Mouse (Mus musculus) midbrain, embryonic 14.5 days (tissue): ENCODE data around the gene Pde4c. TPM values are rescaled to one million over a fixed set of nuclear protein-coding genes. Genes with fewer than 3 reads are reported as not detected.

ENCODE experiments used
- ATAC-seq: fragments of 200-750 bp; cut with Nextera tagmentation; 2 replicates; pipeline ENCODE4 v1.8.0; 2017; ENCODE audit warnings: moderate number of reproducible peaks, moderate library complexity; ENCODE audit not compliant: low FRiP score, low TSS enrichment
- DNase-seq: peaks from one replicate; pipeline ENCODE4 v3.0.0-alpha.2; 2015
- H3K27ac ChIP-seq: fragments of 300-500 bp; sonication (generic); replicated peaks from 2 replicates; pipeline ENCODE4 v1.5.1; 2014; ENCODE audit warnings: mild to moderate bottlenecking, low read depth, low read length, moderate library complexity
- H3K27me3 ChIP-seq: fragments of 300-500 bp; sonication (generic); 2 replicates; pipeline ENCODE4 v1.6.1; 2014; ENCODE audit warnings: low read length, control low read depth, mixed read lengths; ENCODE audit not compliant: control insufficient read depth, insufficient read depth
- H3K36me3 ChIP-seq: fragments of 300-500 bp; sonication (generic); 2 replicates; pipeline ENCODE4 v1.6.1; 2014; ENCODE audit warnings: low read length, control low read depth; ENCODE audit not compliant: control insufficient read depth, insufficient read depth
- H3K4me1 ChIP-seq: fragments of 300-500 bp; sonication (generic); 2 replicates; pipeline ENCODE4 v1.6.1; 2014; ENCODE audit warnings: mild to moderate bottlenecking, antibody characterized with exemption, low read length, control low read depth; ENCODE audit not compliant: control insufficient read depth, insufficient read depth
- H3K4me2 ChIP-seq: fragments of 300-500 bp; sonication (generic); 2 replicates; pipeline ENCODE4 v1.6.1; 2014; ENCODE audit warnings: mild to moderate bottlenecking, low read length, moderate library complexity
- H3K4me3 ChIP-seq: fragments of 300-500 bp; sonication (generic); replicated peaks from 2 replicates; pipeline ENCODE4 v1.5.1; 2014; ENCODE audit warnings: low read depth, low read length
- H3K9ac ChIP-seq: fragments of 300-500 bp; sonication (generic); replicated peaks from 2 replicates; pipeline ENCODE4 v1.6.1; 2014; ENCODE audit warnings: mild to moderate bottlenecking, low read length, moderate library complexity
- H3K9me3 ChIP-seq: fragments of 300-500 bp; sonication (generic); 2 replicates; pipeline ENCODE4 v1.6.1; 2016; ENCODE audit warnings: low read length, control low read depth, mixed read lengths; ENCODE audit not compliant: control insufficient read depth
- WGBS: fragments of 180-500 bp; shearing (Covaris S2); extraction: QIAGEN DNeasy Blood & Tissue Kit; methylation state at CpG from one replicate; pipeline ENCODE4 v1.1.7; 2014; 5-methylcytosine and 5-hydroxymethylcytosine counted together
- polyA plus RNA-seq: library from polyadenylated mRNA; unstranded; fragments of >200 nt; fragmentation: Nextera tagmentation; extraction: Ambion mirVana; gene quantifications from 2 replicates; pipeline ENCODE4 v1.2.1, GENCODE M21; 2014

The Pde4c gene
- polyA plus RNA-seq, 1 experiment from 2014 or later, result 0.24 TPM

DNA sequence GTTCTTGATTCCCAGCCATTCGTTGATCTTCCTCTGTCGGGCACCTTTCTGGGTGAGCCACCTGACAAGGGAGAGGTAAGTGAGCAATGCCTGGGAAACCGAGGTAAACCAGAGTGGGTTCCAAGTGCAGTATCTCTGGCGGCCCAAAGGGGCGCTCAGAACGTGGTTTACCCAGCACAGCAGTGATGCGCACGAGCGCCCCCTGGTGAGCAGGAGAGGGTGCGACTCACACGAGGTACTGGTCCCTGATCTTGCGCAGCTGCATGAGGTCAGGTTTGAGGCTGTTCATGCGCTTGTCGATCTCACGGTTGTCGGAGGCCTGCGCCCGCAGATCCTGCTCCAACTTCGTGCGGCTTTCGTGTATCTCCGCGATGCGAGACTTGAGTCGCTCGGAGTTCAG, 45.8 kb downstream of the Pde4c start:
- DNase-seq, result peak; percentile 98
- 7% methylated on average over 26 of the region's 26 CpGs for WGBS
- Histone ChIP-seq H3K27ac (no peak overlapping the region), H3K4me1 (peaks cover 12% of the 10 kb centered on the region; the same call in 1 of the 2 replicates), H3K9ac (no peak overlapping the region), H3K4me2 (no peak overlapping the region), H3K36me3 (peaks cover 66% of the 10 kb centered on the region), H3K4me3 (no peak overlapping the region), H3K27me3 (peaks cover 12% of the 10 kb centered on the region; the same call in 1 of the 2 replicates), H3K9me3 (no peaks in the 10 kb centered on the region)
- ATAC-seq, result peak; percentile 78

DNA sequence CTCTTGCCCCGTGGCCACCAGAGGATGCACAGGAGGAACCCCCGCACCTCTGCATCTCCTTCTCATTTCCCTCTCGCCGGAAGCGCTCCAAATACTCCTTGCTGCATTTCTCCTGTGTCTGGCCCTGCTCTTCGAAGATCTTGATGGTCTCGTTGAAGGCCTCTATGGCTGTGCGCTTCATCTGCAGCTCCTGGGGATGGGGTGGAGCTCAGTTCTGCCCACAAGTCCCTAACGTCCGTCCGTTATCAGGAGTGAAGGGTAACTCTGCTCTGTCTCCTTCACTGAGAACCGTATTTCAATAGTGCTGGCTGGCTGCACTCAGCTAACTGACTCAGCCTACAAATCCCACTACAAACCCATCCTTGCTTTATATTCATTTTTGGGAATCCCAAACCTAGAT, 46.3 kb downstream of the Pde4c start:
- ATAC-seq, result no peak
- no peak overlapping the region for H3K27ac ChIP-seq
- WGBS, result 72% methylated on average over 12 of the region's 12 CpGs

DNA sequence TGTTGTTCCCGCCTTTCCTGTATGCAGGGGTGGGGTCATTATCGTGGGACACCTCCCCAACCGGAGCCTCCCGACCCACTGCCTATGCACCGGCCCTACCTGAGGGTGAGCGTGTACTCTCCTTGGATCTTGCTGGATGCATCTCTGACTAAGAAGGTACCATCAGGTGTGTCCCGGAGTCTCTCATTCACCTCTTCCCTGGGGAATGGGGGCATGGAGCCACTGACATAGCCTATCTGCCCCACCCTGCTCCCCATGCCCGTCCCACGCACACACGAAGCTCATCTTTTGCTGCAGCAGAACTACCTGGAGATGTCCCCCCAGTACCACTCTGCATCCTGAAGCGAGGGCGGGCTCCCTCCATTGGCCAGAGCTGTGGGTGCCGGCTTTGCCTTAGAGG, 47.2 kb downstream of the Pde4c start:
- no peaks in the 10 kb centered on the region for H3K9me3 ChIP-seq
- 93% methylated on average over 13 of the region's 13 CpGs for WGBS
- no peak overlapping the region for H3K4me2 ChIP-seq
- DNase-seq (no peak), ATAC-seq (no peak)
- no peak overlapping the region for H3K4me3 ChIP-seq
- H3K27ac ChIP-seq, result no peak overlapping the region
- H3K27me3 ChIP-seq, result peaks cover 12% of the 10 kb centered on the region; the same call in 1 of the 2 replicates
- H3K36me3 ChIP-seq, result peaks cover 71% of the 10 kb centered on the region
- peaks cover 24% of the 10 kb centered on the region for H3K4me1 ChIP-seq
- no peak overlapping the region for H3K9ac ChIP-seq

More for the DNA sequence above, 46.3 kb downstream of the Pde4c start:
- Histone ChIP-seq H3K9ac (no peak overlapping the region), H3K4me3 (no peak overlapping the region), H3K4me2 (no peak overlapping the region), H3K4me1 (peaks cover 16% of the 10 kb centered on the region), H3K27me3 (peaks cover 12% of the 10 kb centered on the region; the same call in 1 of the 2 replicates), H3K9me3 (no peaks in the 10 kb centered on the region), H3K36me3 (peaks cover 71% of the 10 kb centered on the region)
- no peak for DNase-seq

DNA sequence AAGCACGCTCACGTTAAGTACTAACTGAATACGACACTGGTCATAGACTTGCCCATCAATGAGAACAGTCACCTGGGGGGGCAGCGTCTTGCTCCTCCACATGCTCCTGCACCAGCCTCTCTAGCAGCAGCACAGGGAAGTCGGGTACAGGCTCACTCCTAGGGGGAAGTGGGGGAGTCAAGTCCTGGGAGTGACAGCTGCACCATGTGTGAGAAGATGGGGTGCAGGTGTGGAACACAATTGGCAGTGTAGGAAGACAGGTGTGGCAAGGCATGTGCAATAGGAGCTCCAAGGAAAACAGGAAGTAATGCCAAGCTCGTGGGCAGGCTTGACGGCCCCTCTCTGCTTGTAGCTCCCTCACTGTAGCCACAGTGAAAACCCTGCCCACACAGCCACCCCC, 47.7 kb downstream of the Pde4c start:
- Histone ChIP-seq H3K4me3 (no peak overlapping the region), H3K9me3 (no peaks in the 10 kb centered on the region), H3K27me3 (peaks cover 9% of the 10 kb centered on the region; the same call in 1 of the 2 replicates), H3K36me3 (peaks cover 71% of the 10 kb centered on the region), H3K27ac (no peak overlapping the region), H3K4me2 (no peak overlapping the region), H3K4me1 (peaks cover 22% of the 10 kb centered on the region), H3K9ac (no peak overlapping the region)
- DNase-seq, result no peak
- 94% methylated on average over 7 of the region's 7 CpGs for WGBS
- ATAC-seq, result no peak

DNA sequence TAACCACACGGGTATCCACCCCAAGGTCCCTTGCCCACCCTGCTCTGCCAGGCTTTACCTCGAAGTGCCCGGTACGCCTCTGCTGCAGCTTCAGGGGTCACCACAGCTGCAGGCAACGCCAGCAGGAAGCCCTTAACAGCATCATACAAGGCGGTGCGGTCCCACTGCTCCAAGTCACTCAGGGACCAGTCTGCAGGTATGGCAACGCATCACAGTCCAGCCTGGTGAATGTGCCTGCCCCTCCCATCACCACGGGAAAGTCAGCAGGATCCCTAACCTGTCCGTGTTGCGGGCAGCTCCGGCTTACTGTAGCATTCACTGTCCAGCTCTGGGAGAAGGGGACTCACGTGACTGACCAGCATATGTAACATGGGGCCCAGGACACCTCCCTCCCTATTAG, 48.6 kb downstream of the Pde4c start:
- Histone ChIP-seq H3K9me3 (no peaks in the 10 kb centered on the region), H3K9ac (0 out of 2 replicates have a peak overlapping the region, but pooled peaks have one; percentile 9), H3K4me3 (no peak overlapping the region), H3K4me1 (peaks cover 15% of the 10 kb centered on the region), H3K27ac (no peak overlapping the region), H3K36me3 (peaks cover 71% of the 10 kb centered on the region), H3K4me2 (no peak overlapping the region), H3K27me3 (0 out of 2 replicates have a peak, but pooled peaks cover 2% of the 10 kb centered on the region)
- no peak for DNase-seq
- 94% methylated on average over 13 of the region's 13 CpGs for WGBS
- no peak for ATAC-seq

DNA sequence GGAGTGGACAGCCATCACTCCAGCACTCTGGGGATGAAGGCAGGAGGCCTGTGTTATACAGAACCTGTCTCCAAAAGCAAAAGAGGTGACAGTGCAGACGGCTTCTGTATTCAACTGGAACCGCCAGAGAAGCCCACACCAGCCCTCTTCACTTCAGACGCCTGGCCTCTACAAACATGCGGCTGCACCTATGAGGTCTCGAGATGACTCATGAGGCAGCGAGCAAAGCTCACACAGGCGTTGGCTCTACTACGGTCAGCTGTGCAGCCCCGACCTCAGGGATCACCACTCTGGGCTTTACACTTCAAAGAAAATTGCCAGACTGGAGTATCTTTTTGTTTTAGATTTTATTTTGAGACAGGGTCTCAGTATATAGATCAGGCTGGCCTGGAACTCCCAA, 49.4 kb downstream of the Pde4c start:
- Histone ChIP-seq H3K9me3 (no peaks in the 10 kb centered on the region), H3K4me1 (peaks cover 20% of the 10 kb centered on the region), H3K4me2 (no peak overlapping the region), H3K36me3 (peaks cover 67% of the 10 kb centered on the region), H3K27ac (0 out of 2 replicates have a peak overlapping the region, but pooled peaks have one; percentile 26), H3K9ac (no peak overlapping the region), H3K27me3 (no peaks in the 10 kb centered on the region), H3K4me3 (no peak overlapping the region)
- no peak for ATAC-seq
- 88% methylated on average over 9 of the region's 9 CpGs for WGBS
- no peak for DNase-seq

DNA sequence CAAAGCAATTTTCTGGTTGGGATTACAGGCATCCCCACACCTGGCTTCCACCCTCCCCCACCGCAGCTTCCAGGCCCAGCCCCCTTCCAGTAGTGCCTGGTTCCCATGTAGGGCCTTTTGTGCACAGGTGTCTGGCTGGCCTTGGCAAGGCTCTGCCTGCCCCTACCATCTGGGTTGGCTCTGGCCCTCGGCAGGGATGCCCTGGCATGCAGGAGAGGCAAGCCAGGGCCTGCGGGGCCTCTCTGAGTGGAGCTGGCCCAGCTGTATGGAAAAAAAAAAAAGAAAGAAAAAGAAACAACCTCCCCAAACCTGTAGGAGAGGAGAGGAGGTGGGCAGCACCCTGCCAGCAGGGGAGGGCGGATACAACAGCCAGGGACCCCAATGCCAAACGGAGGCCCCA, 49.9 kb downstream of the Pde4c start:
- no peak for DNase-seq
- H3K4me3 ChIP-seq, result no peak overlapping the region

DNA sequence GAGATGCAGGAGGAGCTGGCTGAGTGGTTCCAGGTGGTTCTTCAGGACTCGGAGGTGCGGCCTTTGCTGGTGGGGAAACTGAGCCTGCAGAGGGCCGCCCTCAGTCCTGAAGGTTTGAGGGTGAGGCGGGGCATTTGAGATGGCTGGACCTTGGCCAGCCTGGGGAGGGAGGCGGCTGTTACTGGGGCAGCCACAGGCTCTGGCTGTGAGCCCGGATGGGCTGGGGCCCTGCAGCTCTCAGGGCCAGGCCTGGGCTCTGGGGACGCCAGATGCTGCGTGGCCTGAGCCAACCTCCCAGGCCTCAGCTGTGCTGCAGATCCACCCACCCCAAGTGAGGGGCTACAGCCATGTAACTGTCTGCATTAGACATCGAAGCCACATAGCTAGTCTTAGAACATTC, 50.3 kb downstream of the Pde4c start:
- Histone ChIP-seq H3K27me3 (no peaks in the 10 kb centered on the region), H3K4me3 (no peak overlapping the region), H3K4me1 (peaks cover 25% of the 10 kb centered on the region), H3K9ac (0 out of 2 replicates have a peak overlapping the region, but pooled peaks have one; percentile 99), H3K36me3 (peaks cover 62% of the 10 kb centered on the region), H3K9me3 (no peaks in the 10 kb centered on the region), H3K4me2 (peak overlapping the region; percentile 10), H3K27ac (0 out of 2 replicates have a peak overlapping the region, but pooled peaks have one; percentile 37)
- ATAC-seq, result no peak
- 63% methylated on average over 9 of the region's 9 CpGs for WGBS
- DNase-seq, result peak; percentile 72

More for the DNA sequence above, 49.9 kb downstream of the Pde4c start:
- ATAC-seq, result no peak
- Histone ChIP-seq H3K4me1 (peaks cover 25% of the 10 kb centered on the region), H3K9ac (0 out of 2 replicates have a peak overlapping the region, but pooled peaks have one; percentile 99), H3K4me2 (peak overlapping the region; percentile 10), H3K27ac (0 out of 2 replicates have a peak overlapping the region, but pooled peaks have one; percentile 26), H3K27me3 (no peaks in the 10 kb centered on the region), H3K9me3 (no peaks in the 10 kb centered on the region), H3K36me3 (peaks cover 62% of the 10 kb centered on the region)
- WGBS, result 85% methylated on average over 5 of the region's 5 CpGs

DNA sequence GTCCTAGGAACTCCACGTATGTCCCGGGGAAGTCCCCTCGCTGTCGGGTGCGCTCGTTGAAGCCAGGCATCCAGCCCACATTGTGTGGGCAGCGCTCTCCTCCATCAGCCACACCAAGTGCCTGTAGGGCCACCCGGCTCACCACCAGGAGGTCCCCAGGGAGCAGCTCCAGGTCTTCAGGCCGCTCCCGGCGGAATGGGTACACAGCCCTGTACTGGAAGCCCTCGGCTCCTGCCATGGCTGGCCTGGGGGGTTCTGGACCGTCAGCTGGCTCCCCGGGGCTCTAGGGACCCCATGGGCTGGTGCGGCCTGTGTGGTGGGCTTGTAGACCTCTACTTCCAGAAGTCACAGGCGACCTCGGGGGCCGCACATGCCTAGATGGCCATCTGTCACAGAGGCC, 51.2 kb downstream of the Pde4c start:
- no peak overlapping the region for H3K4me3 ChIP-seq
- WGBS, result 94% methylated on average over 18 of the region's 18 CpGs

More for the DNA sequence above, 51.2 kb downstream of the Pde4c start:
- DNase-seq (no peak), ATAC-seq (no peak)
- Histone ChIP-seq H3K9me3 (no peaks in the 10 kb centered on the region), H3K9ac (peak overlapping the region; percentile 99; the same call in 1 of the 2 replicates), H3K4me1 (peaks cover 25% of the 10 kb centered on the region), H3K36me3 (peaks cover 62% of the 10 kb centered on the region), H3K4me2 (peak overlapping the region; percentile 72), H3K27me3 (no peaks in the 10 kb centered on the region), H3K27ac (0 out of 2 replicates have a peak overlapping the region, but pooled peaks have one; percentile 37)
